ENCODE assay signal across 1 mouse cellular context in the genomic region with DNA sequence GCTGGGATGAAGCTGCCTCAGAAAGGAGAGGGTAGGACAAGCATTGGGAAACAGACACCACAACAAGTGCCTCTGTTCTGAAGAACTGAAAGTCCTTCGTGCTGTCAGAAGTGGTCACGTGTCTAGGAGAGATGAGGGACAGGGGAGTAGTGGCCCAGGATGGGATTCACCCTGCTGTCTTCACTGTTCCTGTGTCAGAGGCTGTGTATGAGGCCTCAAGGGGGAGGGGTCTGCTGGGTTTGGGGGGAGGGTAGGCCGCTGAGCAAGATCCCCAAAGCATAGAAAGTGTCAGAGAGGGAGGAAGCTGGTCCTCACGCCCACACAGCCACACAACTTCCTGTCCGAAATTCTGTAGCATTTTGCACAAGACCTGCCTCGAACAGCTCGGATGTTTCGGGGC.
A peak's percentile ranks its signal among the peaks of the same experiment; 100 is the strongest.
TF ChIP-seq lines count a peak whose summit lies in the region.

No protein-coding gene starts in this region.

TF ChIP-seq in CH12.LX, 34 proteins besides CTCF, POLR2A, EP300 and RAD21:
- no peak for TF ChIP-seq MAFK (IDR thresholded peaks at IDR 0.05; ENCODE audit: insufficient replicate concordance, low read length)
- TF ChIP-seq E2F4 (IDR thresholded peaks at IDR 0.05; ENCODE audit: insufficient replicate concordance, low read depth, low read length), result no peak
- no peak for TF ChIP-seq GABPA (IDR thresholded peaks at IDR 0.05; ENCODE audit: insufficient replicate concordance, low read depth, low read length)
- no peak for TF ChIP-seq NRF1 (IDR thresholded peaks at IDR 0.05; ENCODE audit: low read depth, low read length)
- peak; percentile 59; the same call in 1 of the 2 replicates for TF ChIP-seq ELF1 (IDR thresholded peaks at IDR 0.05; ENCODE audit: low read depth, low read length)
- no peak for TF ChIP-seq PAX5 (IDR thresholded peaks at IDR 0.05; ENCODE audit: low read length)
- TF ChIP-seq MEF2A (IDR thresholded peaks at IDR 0.05; ENCODE audit: borderline replicate concordance, low read depth, low read length), result peak; percentile 19; the same call in 1 of the 2 replicates
- TF ChIP-seq ETS1 (conservative IDR thresholded peaks at IDR 0.05; ENCODE audit: low read depth, low read length), result peak; percentile 55
- TF ChIP-seq TCF12 (IDR thresholded peaks at IDR 0.05; ENCODE audit: low read depth, low read length), result peak; percentile 43; the same call in 1 of the 2 replicates
- no peak for TF ChIP-seq ZNF384 (IDR thresholded peaks at IDR 0.05; ENCODE audit: low read depth, low read length)
- TF ChIP-seq NELFE (IDR thresholded peaks at IDR 0.05; ENCODE audit: low read depth, low read length), result no peak
- TF ChIP-seq ZC3H11A (IDR thresholded peaks at IDR 0.05; ENCODE audit: low read depth, low read length), result no peak
- 0 out of 2 replicates have a peak, but pooled peaks have one; percentile 34 for TF ChIP-seq UBTF (IDR thresholded peaks at IDR 0.05; ENCODE audit: low read depth, low read length)
- TF ChIP-seq MYC (IDR thresholded peaks at IDR 0.05; ENCODE audit: low read depth, low read length), result no peak
- TF ChIP-seq MXI1 (IDR thresholded peaks at IDR 0.05; ENCODE audit: low read depth, low read length), result 0 out of 2 replicates have a peak, but pooled peaks have one; percentile 36
- no peak for TF ChIP-seq CHD1 (IDR thresholded peaks at IDR 0.05; ENCODE audit: low read depth, low read length)
- 0 out of 2 replicates have a peak, but pooled peaks have one; percentile 46 for TF ChIP-seq MAZ (IDR thresholded peaks at IDR 0.05; ENCODE audit: low read depth, low read length)
- peak; percentile 84 for TF ChIP-seq USF1 (IDR thresholded peaks at IDR 0.05; ENCODE audit: low read depth, low read length)
- peak; percentile 75 for TF ChIP-seq CHD2 (IDR thresholded peaks at IDR 0.05; ENCODE audit: low read length)
- peak; percentile 93 for TF ChIP-seq BHLHE40 (IDR thresholded peaks at IDR 0.05; ENCODE audit: low read depth, low read length)
- TF ChIP-seq MAX (IDR thresholded peaks at IDR 0.05; ENCODE audit: low read length), result peak; percentile 85
- no peak for TF ChIP-seq POLR2AphosphoS2 (IDR thresholded peaks at IDR 0.05; ENCODE audit: low read depth, low read length)
- TF ChIP-seq RCOR1 (conservative IDR thresholded peaks at IDR 0.05; ENCODE audit: low read depth, low read length), result no peak
- peak; percentile 78 for TF ChIP-seq IRF4 (IDR thresholded peaks at IDR 0.05; ENCODE audit: low read depth, low read length)
- TF ChIP-seq ZKSCAN1 (IDR thresholded peaks at IDR 0.05; ENCODE audit: borderline replicate concordance, low read depth, low read length), result no peak
- TF ChIP-seq ZMIZ1 (IDR thresholded peaks at IDR 0.05; ENCODE audit: low read depth, low read length), result no peak
- TF ChIP-seq KAT2A (IDR thresholded peaks at IDR 0.05; ENCODE audit: insufficient replicate concordance, low read length), result no peak
- TF ChIP-seq TBP (conservative IDR thresholded peaks at IDR 0.05; ENCODE audit: low read depth, low read length), result no peak
- TF ChIP-seq SIN3A (IDR thresholded peaks at IDR 0.05; ENCODE audit: low read length), result peak; percentile 77
- TF ChIP-seq JUN (IDR thresholded peaks at IDR 0.05; ENCODE audit: insufficient read depth, low read depth, low read length), result no peak
- no peak; the same call in 1 of the 2 replicates for TF ChIP-seq SMC3 (IDR thresholded peaks at IDR 0.05; ENCODE audit: low read depth, low read length)
- 0 out of 2 replicates have a peak, but pooled peaks have one; percentile 14 for TF ChIP-seq HCFC1 (IDR thresholded peaks at IDR 0.05; ENCODE audit: low read depth, low read length)
- peak; percentile 78 for TF ChIP-seq USF2 (conservative IDR thresholded peaks at IDR 0.05; ENCODE audit: low read depth, low read length)
- no peak for TF ChIP-seq JUND (conservative IDR thresholded peaks at IDR 0.05; ENCODE audit: low read depth, low read length)
